Comparison of ENCODE assay signal across 9 mouse cellular contexts in genomic region chr5:65284171-65284570, GRCm38 (mm10). TPM values are rescaled to one million over a fixed set of nuclear protein-coding genes. Genes with fewer than 3 reads are reported as not detected.
DNase-seq lines count a peak whose midpoint lies in the region; ATAC-seq and TF ChIP-seq lines count a peak whose summit lies in the region.
"Had no signal": no experiment of that assay in that cellular context is flagged by ENCODE, and none has a peak within 500 bp of the region (broad histone marks: within the 10 kb centered on the region; RNA-seq: fewer than 3 reads in every experiment).

No protein-coding gene starts in this region.

- no peak overlapping the region for H3K4me2 ChIP-seq in lung, embryonic 14.5 days

- no peak overlapping the region for H3K27ac ChIP-seq in lung, embryonic 14.5 days (ENCODE audit: low read depth)

- WGBS in lung, embryonic 14.5 days, result 91% methylated on average over 3 of the region's 3 CpGs

- H3K4me1 ChIP-seq in lung, embryonic 14.5 days (ENCODE audit: insufficient read depth), result no peaks in the 10 kb centered on the region

- no peaks in the 10 kb centered on the region for H3K27me3 ChIP-seq in lung, embryonic 14.5 days (ENCODE audit: insufficient read depth, low read length)

- H3K36me3 ChIP-seq in lung, embryonic 14.5 days (ENCODE audit: insufficient read depth), result peaks cover 68% of the 10 kb centered on the region

- peak; percentile 20 for DNase-seq in cerebellum, adult 9-10 months
- no peak for DNase-seq in cerebellum, adult 11 months
- DNase-seq in lung, embryonic 14.5 days, result peak; percentile 22
- DNase-seq in lung, adult 18-20 months, result no peak
- DNase-seq in thymus, postnatal 10 days (ENCODE audit: low spot score in 2 of 2), result peak; percentile 5 to 51
- DNase-seq in left cerebral cortex, postnatal 14 days (ENCODE audit: low spot score in 2 of 2), result no peak
- DNase-seq in MN1 (ENCODE audit: low spot score), result no peak

- ATAC-seq in lung, embryonic 14.5 days (ENCODE audit: insufficient read depth), result no peak
- peak; percentile 65; the same call in 1 of the 2 replicates for ATAC-seq in erythroblast, adult 5-6 weeks (replicated peaks; ENCODE audit: low FRiP score, poor library complexity, severe bottlenecking)

- H3K9me3 ChIP-seq in lung, embryonic 14.5 days (ENCODE audit: low read depth, low read length), result no peaks in the 10 kb centered on the region

- intact Hi-C loops in left cerebral cortex, postnatal 14 days (cut with DNase I), result no loop called here

- no peak overlapping the region for H3K9ac ChIP-seq in lung, embryonic 14.5 days

- TF ChIP-seq CTCF in lung, embryonic 14.5 days (IDR thresholded peaks at IDR 0.05; ENCODE audit: low read depth), result peak; percentile 55

- no peak overlapping the region for H3K4me3 ChIP-seq in lung, embryonic 14.5 days (ENCODE audit: low read depth, low read length)
- H3K4me3 ChIP-seq: myocyte had no signal

RNA-seq across cellular contexts. Expression of gene Rfc1, which starts 51.3 kb away (rescaled TPM):
- 99.9 and 101 TPM in 2 replicates for polyA plus RNA-seq in lung, embryonic 14.5 days (2014; fragmentation: Nextera tagmentation; extraction: Ambion mirVana)
- 14.2 and 29.5 TPM in 2 replicates for total RNA-seq in erythroblast, adult 5-6 weeks (2015; ENCODE audit: low replicate concordance)
- 36.8 and 38.2 TPM in 2 replicates for total RNA-seq in erythroblast, adult 5-6 weeks (2017; ENCODE audit: low replicate concordance)
- 10 to 100 TPM; 27.0 to 29.6 TPM for total RNA-seq in left cerebral cortex, postnatal 14 days (2021)

Comparison
In these comparisons a context has a peak if more than half of its experiments do, and no peak if none do; other contexts are left out.
1. DNase-seq: peak in cerebellum, adult 9-10 months (single experiment), lung, embryonic 14.5 days (single experiment) and thymus, postnatal 10 days (2 of 2); none in cerebellum, adult 11 months (single experiment), lung, adult 18-20 months (0 of 2), left cerebral cortex, postnatal 14 days (0 of 2) and MN1 (single experiment).